Mouse (Mus musculus) natural killer cell, adult 2 months (primary cell): ENCODE measurements around the gene Cd300ld3.
"Not testable (repeated sequence)": the region's sequence is repeated elsewhere in the genome, so short reads cannot be mapped to it uniquely, and the experiment has no call there.

Experiments
- DNase-seq, 2 experiments: peaks; one replicate each; pipeline ENCODE4 v3.0.0; 2022; ENCODE audit warnings: low spot score in 2 of 2

Cd300ld3 gene

GRCm38 (mm10) chr11:115052991-115053390, 4.8 kb upstream of the Cd300ld3 start:
- no peak for DNase-seq

DNA sequence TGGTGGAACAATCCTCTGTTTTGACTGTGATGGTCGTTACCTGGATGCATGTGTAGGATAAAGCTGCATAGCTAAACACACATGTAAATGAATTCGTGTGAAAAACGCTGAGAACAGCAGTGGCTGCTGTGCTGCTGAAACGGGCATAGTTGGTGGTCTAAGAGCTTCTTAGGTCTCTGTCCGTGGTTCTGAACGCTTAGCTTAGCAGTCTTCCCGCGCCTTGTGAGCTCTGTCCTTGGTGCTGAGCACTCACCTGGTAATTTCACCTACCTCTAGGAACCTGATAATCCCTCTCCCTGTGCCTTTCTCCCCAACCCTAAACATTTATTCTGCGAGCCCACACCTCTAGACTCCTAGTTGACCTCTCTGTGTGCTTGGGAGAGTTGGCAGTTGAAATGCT, 4.0 kb upstream of the Cd300ld3 start:
- DNase-seq, result no peak

DNA sequence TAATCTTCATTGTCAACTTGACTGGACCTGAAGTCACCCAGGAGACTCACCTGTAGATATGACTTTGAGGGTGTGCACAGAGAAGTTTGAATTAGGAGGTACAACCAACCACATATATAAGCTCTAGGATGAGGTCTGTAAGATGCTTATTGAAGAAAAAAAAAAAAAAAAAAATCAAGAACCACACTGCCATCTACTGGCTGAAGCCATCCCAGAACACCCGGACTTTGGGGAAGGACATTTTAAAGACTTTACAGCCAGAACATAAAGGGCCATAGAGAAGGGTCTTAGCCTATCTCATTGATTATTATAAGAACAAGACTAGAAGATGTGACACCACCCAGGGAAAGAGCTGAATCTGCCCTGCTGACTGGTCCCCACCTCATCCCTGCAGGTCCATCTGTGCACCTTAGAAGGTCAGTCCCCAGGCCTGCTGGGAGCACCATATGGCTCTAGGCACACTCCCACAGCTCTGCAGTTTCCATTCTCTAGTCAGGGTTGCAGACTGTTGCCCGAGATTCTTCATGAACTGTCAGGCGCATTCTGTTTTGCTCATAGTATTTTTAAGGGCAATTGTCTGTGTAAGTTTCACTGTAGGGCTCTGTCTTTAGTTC, 1.2 kb upstream of the Cd300ld3 start:
- no peak for DNase-seq

- not testable (repeated sequence) for DNase-seq
Measured at GRCm38 (mm10) chr11:115037669-115038068, 10.5 kb downstream of the Cd300ld3 start, which contains the start of gene Cd300ld5. TSS of gene Cd300ld5 (minus strand) at chr11:115037769.

DNA sequence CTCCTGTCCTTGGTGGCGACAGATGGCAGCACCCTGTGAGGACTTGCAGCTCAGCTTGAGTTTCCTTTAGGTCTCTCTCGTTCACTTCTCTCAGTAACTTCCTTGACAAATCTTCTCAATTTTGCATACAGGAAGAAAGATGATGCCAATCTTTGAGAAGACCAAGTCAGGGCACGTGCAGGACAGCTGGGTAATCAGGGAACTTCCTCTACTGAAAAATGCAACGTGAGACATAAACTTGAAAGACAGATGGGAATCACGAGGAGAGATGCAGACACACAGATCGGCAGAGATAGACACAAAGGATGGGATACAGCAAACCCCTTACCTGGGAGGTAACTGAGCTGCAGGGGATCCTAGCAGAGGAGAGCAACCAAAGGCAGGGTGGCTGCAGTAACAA, 21.3 kb downstream of the Cd300ld3 start, which contains the start of gene Cd300ld4:
Gene Cd300ld4, minus strand, starts transcription at position 101 of the 400 bp plus-strand sequence.
- not testable (repeated sequence) for DNase-seq

GRCm38 (mm10) chr11:115016093-115016492, 32.1 kb downstream of the Cd300ld3 start, which contains the start of gene Cd300ld2:
TSS of gene Cd300ld2 (minus strand) at chr11:115016193.
- DNase-seq, result not testable (repeated sequence)

DNA sequence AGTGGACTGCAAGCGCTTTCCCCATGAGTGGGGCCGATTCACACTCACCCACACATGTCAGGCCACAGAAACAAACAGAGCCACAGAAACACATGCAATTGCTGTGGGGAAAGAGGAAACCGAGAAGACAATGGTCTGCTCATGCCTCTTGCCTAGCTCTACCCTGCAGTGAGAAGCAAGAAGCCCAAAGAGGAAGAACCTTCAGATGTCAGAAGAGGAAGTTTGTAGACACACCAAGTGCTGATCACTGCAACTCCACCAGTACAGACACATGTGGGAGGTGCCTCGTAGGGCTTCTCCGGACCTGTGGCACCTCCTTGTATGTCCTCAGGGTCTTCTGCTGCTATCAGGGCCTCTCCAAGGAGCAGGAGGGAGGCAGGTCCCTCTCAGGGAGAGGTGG, 44.1 kb downstream of the Cd300ld3 start:
- DNase-seq, result no peak

DNA sequence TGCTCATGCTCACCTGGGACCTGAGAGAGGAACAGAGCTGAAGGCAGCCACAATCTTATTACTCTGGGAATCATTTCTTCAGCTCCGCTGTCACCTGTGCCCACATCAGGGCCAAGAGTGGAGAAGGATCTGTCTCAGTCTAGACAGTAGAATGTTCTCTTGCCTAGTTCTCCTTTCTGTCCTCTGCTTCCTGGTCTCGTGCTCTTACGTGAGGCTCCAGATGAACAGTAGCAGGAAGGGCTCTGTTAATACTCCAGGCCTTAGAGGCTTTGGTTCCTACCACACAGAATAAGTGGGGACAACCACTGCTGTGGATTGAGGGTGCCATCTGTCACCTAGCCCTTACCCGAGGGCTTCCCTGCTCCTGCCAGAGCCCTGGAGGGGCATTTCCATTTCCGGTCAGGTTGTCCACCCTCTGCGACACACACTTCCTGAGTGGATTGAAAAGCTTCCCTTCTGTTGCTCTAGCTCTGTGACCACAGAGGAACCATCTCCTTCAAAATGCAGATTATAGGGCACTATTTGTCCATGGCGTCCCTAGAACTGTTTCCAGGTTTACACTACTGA, 46.7 kb downstream of the Cd300ld3 start, which contains the start of gene Cd300c2:
Gene Cd300c2, minus strand, starts transcription at position 407 of the 567 bp plus-strand sequence.
- DNase-seq, result no peak
